Mouse (Mus musculus) heart, postnatal 0 days (tissue): ENCODE data around the gene Szrd1.

ENCODE experiments used
- CTCF ChIP-seq: IDR thresholded peaks from 2 replicates; pipeline ENCODE4 v1.5.1; 2016; ENCODE audit warnings: antibody characterized with exemption, control low read depth, low read depth
- EP300 ChIP-seq: IDR thresholded peaks from 2 replicates; pipeline ENCODE4 v1.6.1; 2016; ENCODE audit warnings: antibody characterized with exemption, low read depth

DNA sequence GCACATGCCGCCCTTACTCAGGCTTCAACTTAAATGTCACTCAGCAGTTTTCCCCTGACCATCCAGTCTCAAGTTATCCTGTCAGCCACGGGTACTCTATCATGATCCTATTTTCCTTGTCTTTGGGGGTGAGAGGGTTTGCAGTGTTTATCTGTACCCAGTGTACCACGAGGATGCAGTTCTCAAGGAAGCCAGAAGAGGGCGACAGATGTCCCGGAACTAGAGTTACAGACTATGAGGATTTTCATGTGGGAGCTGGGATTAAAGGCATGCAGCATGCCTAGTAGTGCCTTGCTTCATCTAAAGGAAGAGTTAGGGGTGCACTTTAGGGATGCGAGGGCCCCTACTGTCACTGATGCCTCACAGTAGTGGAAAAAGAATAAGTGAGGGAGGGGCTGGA, 37.7 kb downstream of the Szrd1 start:
- TF ChIP-seq CTCF (peak; percentile 45), EP300 (no peak)
